In the genomic region with DNA sequence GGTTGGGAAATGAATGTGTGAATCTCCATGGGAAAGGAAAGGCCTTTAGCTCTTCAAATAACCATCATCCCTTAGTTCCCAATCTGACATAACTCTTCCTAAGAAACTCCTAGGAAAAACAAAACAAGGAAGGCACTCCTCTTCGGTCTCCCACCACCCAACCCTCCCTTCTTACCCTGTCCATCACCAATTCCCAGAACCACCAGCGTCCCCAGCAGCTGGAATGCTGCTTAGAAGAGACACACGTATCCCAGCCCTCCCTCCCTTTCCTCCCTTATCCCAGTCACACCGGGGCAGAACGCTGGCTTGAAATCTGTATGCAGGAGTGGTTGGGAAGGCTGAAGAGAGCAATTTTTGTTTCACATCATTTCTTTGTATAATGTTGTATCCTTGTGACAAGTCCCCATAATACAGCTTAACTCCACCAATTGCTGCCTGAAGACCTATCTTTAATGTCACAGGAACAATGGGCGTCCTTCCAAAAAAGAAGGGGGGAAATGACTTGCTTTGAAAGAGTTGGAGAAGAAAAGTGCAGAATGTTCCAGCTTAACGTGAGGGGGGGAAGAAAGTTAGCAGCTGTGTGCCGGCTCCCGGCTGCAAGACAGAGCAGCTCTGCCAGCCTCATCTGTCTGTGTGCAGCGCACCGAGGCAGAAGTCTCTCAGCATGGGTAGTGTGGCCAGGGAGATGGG, we compare ENCODE assay signal across 9 mouse cellular contexts.
DNase-seq lines count a peak whose midpoint lies in the region; ATAC-seq lines count a peak whose summit lies in the region.
"Had no signal": no experiment of that assay in that cellular context is flagged by ENCODE, and none has a peak within 500 bp of the region (broad histone marks: within the 10 kb centered on the region; RNA-seq: fewer than 3 reads in every experiment).

No protein-coding gene starts in this region.

- H3K4me2 ChIP-seq in heart, embryonic 11.5 days: no peak overlapping the region

- H3K27me3 ChIP-seq in heart, embryonic 11.5 days (ENCODE audit: control insufficient read depth, insufficient read depth, low read length): no peaks in the 10 kb centered on the region

- no peaks in the 10 kb centered on the region for H3K36me3 ChIP-seq in heart, embryonic 11.5 days (ENCODE audit: control insufficient read depth, insufficient read depth, low read length)

- peaks cover 3% of the 10 kb centered on the region; the same call in 1 of the 2 replicates for H3K4me1 ChIP-seq in heart, embryonic 11.5 days (ENCODE audit: control insufficient read depth, insufficient read depth, low read length)

- H3K9ac ChIP-seq in heart, embryonic 11.5 days (ENCODE audit: low read depth, low read length): 0 out of 2 replicates have a peak overlapping the region, but pooled peaks have one; percentile 28

- no peak overlapping the region for H3K4me3 ChIP-seq in heart, embryonic 11.5 days (ENCODE audit: low read depth, low read length)

- intact Hi-C loops in left cerebral cortex, postnatal 25 days (cut with DNase I): no loop called here

- DNase-seq in adrenal gland, adult (ENCODE audit: inconsistent age in 2 of 2, low spot score in 1 of 2): peak; percentile 55 to 63
- DNase-seq in adrenal gland, postnatal 4 days (ENCODE audit: low spot score in 2 of 2): no peak
- DNase-seq in left cerebral cortex, postnatal 25 days (ENCODE audit: low spot score in 2 of 2): peak; percentile 12 to 13
- no peak for DNase-seq in left cerebral cortex, adult 8-10 months (ENCODE audit: low spot score in 2 of 2)
- DNase-seq in lung, postnatal 25 days (ENCODE audit: low spot score): peak; percentile 33
- DNase-seq in cerebellum, adult 18-20 months: no peak

- no peak for ATAC-seq in heart, embryonic 11.5 days (replicated peaks; ENCODE audit: insufficient number of reproducible peaks, low FRiP score, low TSS enrichment)
- no peak for ATAC-seq in erythroblast, adult 5-6 weeks (replicated peaks; ENCODE audit: low FRiP score, poor library complexity, severe bottlenecking)

- no peak overlapping the region for H3K27ac ChIP-seq in heart, embryonic 11.5 days (ENCODE audit: low read depth, low read length)
- H3K27ac ChIP-seq: macrophage had no signal

- no peaks in the 10 kb centered on the region for H3K9me3 ChIP-seq in heart, embryonic 11.5 days (replicated peaks; ENCODE audit: control insufficient read depth, low read length)

- WGBS in heart, embryonic 11.5 days (ENCODE audit: insufficient replicate concordance): 51% methylated on average over 11 of the region's 11 CpGs

Comparison
In these comparisons a context has a peak if more than half of its experiments do, and no peak if none do; other contexts are left out.
1. DNase-seq: peak in adrenal gland, adult (2 of 2), left cerebral cortex, postnatal 25 days (2 of 2) and lung, postnatal 25 days (single experiment); none in adrenal gland, postnatal 4 days (0 of 2), left cerebral cortex, adult 8-10 months (0 of 2) and cerebellum, adult 18-20 months (0 of 2).